Mouse (Mus musculus): Measurements from ENCODE around the gene Arhgef25.
"Not testable (repeated sequence)": the region's sequence is repeated elsewhere in the genome, so short reads cannot be mapped to it uniquely, and the experiment has no call there.

Arhgef25 gene

DNA sequence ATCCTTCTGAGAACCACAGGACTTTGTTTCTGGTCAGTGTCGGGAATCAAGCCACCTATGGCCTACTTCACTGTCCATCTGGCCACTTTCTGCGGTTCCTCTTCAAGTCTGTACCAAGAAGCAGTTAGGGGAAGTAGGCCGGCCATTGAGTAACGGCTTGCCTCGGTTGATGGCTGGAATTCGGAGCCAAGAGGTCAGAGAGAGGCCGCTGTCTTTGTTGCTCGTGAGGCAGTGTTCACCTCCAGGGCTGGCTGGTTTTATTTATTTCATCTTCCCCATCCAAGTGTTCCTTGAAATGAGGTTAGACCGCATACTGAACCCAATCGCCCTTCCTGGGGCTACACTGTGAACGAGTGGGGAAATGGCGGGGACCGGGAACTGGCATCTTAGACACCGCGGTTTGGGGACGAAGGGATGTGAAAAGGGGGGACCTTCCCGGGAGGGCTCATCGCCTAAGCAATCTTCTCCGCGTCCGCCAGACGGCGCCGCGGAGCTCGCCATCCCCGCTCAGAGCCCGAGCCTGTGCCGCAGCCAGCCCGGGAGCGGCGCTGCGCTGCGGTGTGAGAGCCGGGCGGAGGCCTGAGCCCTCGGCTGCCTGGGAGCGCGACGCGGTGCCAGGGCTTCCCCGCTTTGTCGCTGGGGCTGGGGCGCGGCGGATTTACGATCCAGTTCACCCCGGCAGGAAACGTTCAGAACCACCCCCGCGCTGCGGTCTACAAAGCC, 25.1 kb downstream of the Arhgef25 start, which contains the start of gene B4galnt1:
TSS of gene B4galnt1 (plus strand) at position 595 of the 723 bp plus-strand sequence.
- DNase-seq, result peak; percentile 84 to 92

GRCm38 (mm10) chr10:127164190-127164589, 25.7 kb downstream of the Arhgef25 start:
- peak in 1 of 2 experiments; percentile 4 for DNase-seq

- not testable (repeated sequence) for DNase-seq
Observed at GRCm38 (mm10) chr10:127162771-127163261, 27.1 kb downstream of the Arhgef25 start.

DNA sequence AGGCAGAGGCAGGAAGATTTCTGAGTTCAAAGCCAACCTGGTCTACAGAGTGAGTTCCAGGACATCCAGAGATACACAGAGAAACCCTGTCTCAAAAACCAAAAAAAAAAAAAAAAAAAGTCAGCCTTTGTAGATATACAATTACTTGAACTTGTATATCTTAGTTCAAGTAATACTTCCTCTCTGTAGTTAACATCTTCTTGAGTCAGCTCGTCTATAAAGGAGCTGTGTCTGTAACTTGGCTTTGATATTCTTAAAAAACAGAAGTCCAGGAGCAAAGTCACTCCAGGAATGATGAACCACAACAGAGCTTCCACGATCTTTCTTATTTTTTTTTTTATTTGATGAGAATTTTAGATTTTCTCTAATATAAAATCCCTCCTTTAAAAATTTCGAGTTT, 29.2 kb downstream of the Arhgef25 start:
- no peak for DNase-seq

- no peak for DNase-seq
Observed at GRCm38 (mm10) chr10:127160081-127160480, 29.8 kb downstream of the Arhgef25 start.

GRCm38 (mm10) chr10:127158471-127158870, 31.4 kb downstream of the Arhgef25 start:
- DNase-seq, result no peak

- no peak for DNase-seq
Observed at GRCm38 (mm10) chr10:127156511-127156910, 33.4 kb downstream of the Arhgef25 start.

DNA sequence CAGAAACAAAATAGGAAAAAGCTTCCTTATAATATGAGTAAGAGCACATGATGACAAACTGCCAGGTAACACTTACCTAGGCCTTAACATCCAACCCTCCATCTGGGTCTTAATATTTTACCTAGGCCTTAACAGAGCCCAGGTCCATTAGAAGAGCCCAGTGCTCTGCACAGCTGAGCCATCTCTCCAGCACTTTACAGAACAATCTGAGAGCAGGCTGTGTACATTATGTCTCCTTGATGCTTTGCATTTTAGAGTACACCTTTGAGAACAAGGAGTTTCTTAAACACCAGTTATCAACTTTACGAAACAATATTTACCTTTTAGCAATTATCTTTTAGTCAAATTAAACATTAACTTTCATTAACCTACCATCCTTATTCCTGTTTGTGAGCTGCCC, 33.8 kb downstream of the Arhgef25 start:
- no peak for DNase-seq

- DNase-seq, result no peak
Observed at GRCm38 (mm10) chr10:127154652-127155051, 35.2 kb downstream of the Arhgef25 start.

DNA sequence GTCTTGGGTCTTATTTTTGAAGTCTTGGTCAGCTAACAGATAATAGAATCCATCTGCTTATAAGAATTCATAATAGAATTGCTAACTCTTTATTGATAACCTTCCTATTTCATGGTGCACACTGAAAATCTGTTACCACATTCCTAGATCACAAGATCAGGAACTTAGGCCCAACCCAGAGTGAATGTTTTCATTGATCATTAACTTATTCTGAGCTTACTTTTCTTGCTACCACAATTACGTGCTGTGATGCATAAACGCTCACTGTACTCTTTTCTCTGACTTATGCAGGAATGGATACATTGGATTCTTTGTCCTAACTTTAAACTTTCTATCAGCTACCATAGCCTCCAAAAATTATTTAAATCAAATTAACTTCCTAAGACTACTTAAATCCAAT, 35.6 kb downstream of the Arhgef25 start:
- no peak for DNase-seq

GRCm38 (mm10) chr10:127153323-127153722, 36.6 kb downstream of the Arhgef25 start:
- DNase-seq, result no peak

DNA sequence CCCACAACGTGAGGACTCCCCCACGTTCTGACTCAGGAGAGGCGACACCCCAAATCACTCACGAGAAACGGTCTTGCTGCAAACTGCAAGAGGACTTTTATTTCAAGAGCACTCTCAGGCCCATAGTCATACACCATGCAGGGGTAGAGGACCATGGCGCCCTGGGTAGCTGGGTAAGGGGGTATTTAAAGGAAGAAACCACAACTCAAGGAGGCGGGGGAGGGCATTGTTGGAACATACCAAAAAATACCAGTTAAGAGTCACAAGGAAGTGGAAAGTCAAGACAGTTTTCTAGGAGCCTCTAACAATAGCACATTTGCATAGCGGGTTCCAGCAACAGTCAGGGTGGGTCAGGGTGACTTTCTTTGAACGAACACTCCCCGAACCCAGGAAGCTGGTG, 37.3 kb downstream of the Arhgef25 start:
- not testable (repeated sequence) for DNase-seq

DNA sequence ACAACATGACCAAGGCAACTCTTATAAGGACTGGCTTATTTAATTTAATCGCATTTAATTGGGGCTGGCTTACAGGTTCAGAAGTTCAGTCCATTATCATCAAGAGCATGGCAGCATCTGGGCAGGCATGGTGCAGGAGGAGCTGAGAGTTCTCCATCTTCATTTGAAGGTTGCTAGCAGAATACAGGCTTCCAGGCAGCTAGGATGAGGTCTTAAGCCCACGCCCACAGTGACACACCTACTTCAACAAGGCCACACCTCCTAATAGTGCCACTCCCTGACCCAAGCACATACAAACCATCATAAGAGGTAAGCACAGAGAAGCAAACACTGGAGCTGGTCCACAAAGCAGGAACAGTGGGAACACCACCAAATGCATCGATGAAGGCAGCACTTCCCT, 38.6 kb downstream of the Arhgef25 start:
- DNase-seq, result not testable (repeated sequence)

- DNase-seq, result no peak
Observed at GRCm38 (mm10) chr10:127150471-127150872, 39.4 kb downstream of the Arhgef25 start.

GRCm38 (mm10) chr10:127147135-127147534, 42.7 kb downstream of the Arhgef25 start:
- DNase-seq, result no peak

GRCm38 (mm10) chr10:127145303-127145702, 44.6 kb downstream of the Arhgef25 start:
- no peak for DNase-seq

DNA sequence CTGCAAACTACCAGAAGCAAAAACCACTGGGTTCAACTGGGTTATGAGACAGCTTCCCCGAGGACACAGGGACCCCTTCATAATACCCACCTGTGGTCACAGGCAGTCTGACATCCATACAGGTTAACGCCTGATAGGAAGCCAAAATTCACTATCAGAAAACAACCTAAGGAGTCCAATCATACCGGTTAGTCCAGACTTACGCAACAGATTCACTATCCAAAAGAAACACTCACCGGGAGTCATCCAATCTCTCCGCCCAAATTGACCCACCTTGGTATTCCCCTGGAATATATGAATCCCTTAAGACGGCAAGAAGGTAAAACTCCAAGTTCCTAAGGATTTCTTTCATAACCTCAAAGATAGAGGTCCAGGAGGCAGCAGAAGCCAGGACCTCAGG, 45.3 kb downstream of the Arhgef25 start:
- DNase-seq, result no peak

DNA sequence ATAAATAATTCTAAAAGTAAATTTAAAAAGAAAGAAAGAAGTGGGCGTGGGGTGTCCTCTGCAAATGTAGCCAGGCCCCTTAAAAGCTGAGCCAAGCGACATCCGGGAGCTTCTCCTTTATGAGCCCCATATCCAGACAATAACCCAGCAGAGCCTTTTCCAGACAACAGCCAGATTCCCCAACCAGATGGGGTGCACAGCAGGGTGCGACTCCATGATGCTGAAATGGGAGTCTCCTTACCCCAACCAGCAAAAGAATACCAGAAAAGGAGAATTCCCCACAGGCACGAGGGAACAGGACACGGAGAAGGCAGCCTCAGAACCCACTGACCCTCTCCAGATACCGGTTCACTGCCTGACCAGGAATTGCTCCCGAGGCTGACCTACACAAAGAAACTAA, 46.7 kb downstream of the Arhgef25 start:
- DNase-seq, result peak; percentile 44 to 45

DNA sequence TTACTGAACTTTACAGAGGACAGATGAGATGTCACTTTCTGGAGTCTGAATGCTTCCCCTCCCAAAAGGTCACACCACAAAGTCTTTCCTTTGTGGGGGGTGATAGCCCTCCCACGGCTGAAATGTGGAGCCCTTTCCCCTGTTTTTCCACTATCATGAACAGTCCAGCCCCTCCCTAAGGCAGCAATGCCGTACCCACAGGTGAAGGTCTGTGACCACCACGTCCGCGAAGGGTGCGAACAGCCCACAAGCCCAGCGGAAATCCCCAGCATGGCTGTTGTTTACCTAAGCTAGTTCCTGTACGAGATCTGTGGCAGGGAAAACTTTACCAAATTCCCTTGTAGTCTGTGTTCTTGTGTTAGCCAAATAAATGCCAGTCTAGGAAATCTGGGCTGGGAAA, 48.4 kb downstream of the Arhgef25 start:
- no peak for DNase-seq

DNA sequence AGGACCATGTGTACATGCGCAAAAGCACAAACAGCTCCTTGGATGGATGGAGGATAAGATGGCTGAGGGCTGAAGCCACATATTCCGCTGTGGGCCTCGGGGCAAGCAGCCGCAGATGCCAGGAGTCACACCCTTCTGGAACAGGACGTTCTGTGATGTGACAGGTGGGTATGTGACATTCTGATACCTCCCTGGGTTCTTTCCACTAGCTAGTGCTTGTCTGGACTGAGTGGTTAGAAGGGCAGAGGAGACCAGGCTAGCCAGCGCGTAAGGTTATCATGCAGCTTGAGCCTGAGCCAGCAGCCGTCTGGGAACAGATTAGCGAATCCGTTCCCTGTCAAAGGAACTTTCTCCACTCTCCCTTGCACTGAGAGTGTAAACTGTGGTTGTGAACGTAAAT, 48.9 kb downstream of the Arhgef25 start:
- DNase-seq, result no peak

- DNase-seq, result no peak
Observed at GRCm38 (mm10) chr10:127138328-127139141, 51.3 kb downstream of the Arhgef25 start.

DNA sequence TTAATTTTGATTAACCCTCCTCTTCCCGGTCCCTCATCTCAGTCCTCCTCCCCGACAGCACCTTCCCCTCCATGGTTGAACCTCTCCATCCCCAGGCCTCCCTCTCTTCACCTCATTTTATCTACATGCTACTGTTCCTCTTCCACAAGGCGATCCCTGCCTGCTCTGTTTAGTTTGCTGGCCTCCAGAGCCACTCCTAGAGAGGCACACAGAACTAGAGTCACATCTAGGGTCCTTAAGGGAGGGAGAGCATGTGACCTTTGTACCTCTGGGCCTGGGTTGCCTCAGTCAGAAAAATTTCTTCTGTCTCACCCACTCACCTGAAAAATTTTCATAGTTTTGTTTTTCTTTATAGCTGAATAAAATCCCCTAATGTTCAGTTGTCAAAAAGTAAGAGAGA, 52.0 kb downstream of the Arhgef25 start:
- no peak for DNase-seq

GRCm38 (mm10) chr10:127136510-127136909, 53.4 kb downstream of the Arhgef25 start:
- DNase-seq, result no peak

Data from cerebellum, adult 18-20 months (tissue).